Mouse (Mus musculus) cerebral cortex, adult 2 months (tissue): Measurements from ENCODE around the gene Chtop.

Experiments used
- WGBS: fragments of 180-500 bp; shearing (Covaris S2); methylation state at CpG from one replicate; pipeline ENCODE4 v1.1.7; 2018; 5-methylcytosine and 5-hydroxymethylcytosine counted together

The Chtop gene

DNA sequence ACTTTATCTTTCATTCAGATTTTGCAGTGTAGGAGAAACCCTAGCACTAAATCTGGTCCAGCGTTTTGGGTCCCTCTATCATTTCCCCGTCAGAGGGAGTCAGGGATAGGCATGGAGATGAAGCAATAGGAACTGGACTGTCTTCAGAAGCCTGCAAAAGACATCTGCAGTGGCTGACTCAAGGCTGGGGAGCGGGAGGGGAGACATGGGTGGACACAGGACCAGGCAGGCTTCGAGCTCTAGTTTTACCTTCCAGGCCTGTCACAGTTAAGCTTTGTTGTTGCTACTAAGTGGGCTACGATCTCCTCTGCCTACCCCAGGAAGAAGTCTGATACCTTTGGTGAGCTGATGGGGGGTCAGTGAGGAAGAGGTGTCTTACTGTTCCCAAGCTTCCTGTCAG lies 3.0 kb upstream of the Chtop start:
- 79% methylated on average over 5 of the region's 5 CpGs for WGBS

- 13% methylated on average over 2 of the region's 2 CpGs for WGBS
These were observed 437 bp upstream of the Chtop start for GRCm38 (mm10) chr3:90509747-90510123.

DNA sequence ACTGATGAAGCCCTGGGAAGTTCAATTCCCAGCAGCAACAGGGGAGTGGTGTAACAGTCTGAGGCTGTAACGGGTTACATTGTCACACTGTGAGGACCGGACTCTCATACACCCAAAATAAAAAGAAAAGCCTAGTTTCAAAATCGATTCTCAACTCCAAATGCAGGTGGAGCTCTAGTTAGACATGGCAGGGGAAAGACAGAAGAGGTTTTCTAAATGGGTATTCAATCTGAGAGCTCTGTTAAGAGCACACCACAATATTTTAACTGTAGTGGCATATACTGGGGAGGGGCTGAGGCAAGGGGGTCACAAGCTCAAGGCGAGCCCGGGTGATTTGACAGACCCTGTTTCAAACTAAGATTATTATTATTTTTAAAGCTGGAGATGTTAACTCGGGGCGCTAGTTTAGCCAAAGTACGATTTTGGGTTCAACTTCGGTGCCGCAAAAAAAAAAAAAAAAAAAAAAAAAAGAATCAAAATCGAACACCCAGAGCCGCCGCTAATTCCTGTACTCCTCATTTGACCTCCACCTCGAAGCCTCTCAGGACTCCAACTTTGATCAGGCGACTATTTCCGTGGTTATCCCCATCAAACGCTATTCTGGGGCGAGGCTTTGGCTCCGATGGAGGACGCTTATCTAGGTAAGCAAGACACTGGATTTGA lies 880 bp downstream of the Chtop start:
- WGBS, result under 1% methylated on average over 20 of the region's 20 CpGs

GRCm38 (mm10) chr3:90506362-90506761 lies 2.9 kb downstream of the Chtop start:
- WGBS, result 71% methylated on average over 3 of the region's 3 CpGs

DNA sequence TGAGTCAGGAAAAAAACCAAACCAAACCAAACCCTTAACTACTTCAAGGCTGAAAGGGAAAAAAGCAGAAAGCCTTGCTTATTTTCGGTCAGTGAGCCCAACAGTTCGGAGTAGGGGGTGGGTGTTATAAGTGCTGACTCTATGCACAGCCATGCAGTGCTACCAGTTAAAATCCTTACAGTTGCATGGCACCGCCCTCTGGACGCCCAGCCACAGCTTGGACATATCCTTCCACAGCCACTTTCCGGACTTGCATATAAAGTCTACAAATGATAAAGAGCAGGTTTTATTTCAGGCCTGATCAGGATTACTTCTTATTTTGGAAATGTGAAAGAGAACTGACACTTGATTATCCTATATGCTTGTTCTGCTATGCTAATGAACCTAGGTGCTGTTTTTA lies 4.1 kb downstream of the Chtop start:
- WGBS, result 83% methylated on average over 5 of the region's 5 CpGs

- WGBS, result 57% methylated on average over 4 of the region's 4 CpGs
These were observed 5.9 kb downstream of the Chtop start for GRCm38 (mm10) chr3:90503444-90503843.

GRCm38 (mm10) chr3:90495850-90496525 lies 13.3 kb downstream of the Chtop start:
- 72% methylated on average over 7 of the region's 7 CpGs for WGBS

- 53% methylated on average over 4 of the region's 4 CpGs for WGBS
These were observed 15.3 kb downstream of the Chtop start for GRCm38 (mm10) chr3:90493831-90494540.

GRCm38 (mm10) chr3:90491350-90491749 lies 17.9 kb downstream of the Chtop start:
- 39% methylated on average over 2 of the region's 2 CpGs for WGBS

DNA sequence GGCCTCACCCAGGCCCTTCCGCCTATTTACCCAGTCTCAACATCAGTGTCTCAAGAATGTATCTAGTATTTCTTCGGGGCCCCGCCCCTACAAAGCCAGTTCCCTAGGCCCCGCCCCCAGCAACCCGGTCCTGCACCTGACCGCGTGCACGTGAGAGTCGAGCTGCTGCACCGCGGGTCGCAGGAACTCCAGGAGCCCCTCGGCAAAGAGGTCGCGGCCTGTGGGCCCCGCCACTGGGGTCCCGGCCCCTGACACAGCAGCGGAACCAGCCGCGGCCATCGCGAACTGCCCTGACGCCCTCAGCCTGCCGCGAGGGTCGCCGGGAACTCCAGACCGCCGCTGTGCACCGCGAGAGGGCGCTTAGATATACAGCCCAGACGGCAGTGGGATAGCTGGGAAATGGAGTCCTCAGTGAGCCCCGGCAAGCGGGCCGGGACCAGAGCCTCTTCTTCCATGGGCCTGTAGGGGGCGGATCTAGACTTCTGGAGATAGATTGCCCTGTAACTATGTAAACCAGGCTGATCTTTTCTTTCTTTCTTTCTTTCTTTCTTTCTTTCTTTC lies 18.5 kb downstream of the Chtop start, which contains the start of gene Snapin:
Snapin (minus strand) TSS at position 338 of the 561 bp plus-strand sequence.
- WGBS, result under 1% methylated on average over 37 of the region's 37 CpGs

- WGBS, result 82% methylated on average over 6 of the region's 6 CpGs
These were observed 20.7 kb downstream of the Chtop start for GRCm38 (mm10) chr3:90488576-90488975.

GRCm38 (mm10) chr3:90486998-90487397 lies 22.3 kb downstream of the Chtop start:
- WGBS, result 71% methylated on average over 5 of the region's 5 CpGs

DNA sequence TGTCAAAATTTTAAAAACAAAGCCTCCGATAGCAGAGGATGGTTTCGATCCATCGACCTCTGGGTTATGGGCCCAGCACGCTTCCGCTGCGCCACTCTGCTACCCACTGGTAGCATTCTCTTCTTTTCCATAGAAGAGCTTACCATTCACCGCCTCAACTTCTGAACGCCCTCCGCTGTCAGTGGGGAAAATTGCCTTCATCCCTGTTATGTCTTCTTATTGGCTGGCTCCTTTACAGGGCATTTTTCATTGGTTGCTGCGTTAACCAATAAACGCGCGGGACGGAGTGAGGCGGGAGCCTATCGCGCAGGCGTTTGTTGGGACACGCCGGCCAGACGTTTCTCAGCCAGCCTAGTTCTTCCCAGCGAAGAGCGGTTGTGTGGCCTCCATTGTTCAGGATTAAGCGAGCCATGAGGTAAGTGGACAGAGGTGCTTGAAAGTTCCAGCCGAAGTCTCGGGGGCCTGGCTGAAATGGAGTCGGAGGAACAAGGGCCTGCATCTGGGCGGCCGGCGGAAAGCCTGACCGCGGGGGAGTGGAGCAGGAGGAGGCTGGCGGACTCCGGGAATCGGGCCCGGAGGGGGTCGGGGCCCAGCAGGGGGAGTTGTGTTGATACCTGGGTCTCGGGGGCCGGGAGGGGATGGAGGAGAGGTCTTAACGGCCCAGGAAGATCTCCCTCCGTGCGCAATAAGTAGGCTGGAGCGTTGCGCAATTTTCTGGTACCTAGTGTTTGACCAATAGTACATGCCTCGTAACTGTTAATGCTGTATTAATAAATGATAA lies 33.3 kb downstream of the Chtop start, which contains the start of gene Ilf2:
Ilf2 (plus strand) TSS at position 296 of the 781 bp plus-strand sequence.
- under 1% methylated on average over 45 of the region's 45 CpGs for WGBS

- 32% methylated on average over 16 of the region's 16 CpGs for WGBS
These were observed 34.0 kb downstream of the Chtop start for GRCm38 (mm10) chr3:90475151-90475830.

DNA sequence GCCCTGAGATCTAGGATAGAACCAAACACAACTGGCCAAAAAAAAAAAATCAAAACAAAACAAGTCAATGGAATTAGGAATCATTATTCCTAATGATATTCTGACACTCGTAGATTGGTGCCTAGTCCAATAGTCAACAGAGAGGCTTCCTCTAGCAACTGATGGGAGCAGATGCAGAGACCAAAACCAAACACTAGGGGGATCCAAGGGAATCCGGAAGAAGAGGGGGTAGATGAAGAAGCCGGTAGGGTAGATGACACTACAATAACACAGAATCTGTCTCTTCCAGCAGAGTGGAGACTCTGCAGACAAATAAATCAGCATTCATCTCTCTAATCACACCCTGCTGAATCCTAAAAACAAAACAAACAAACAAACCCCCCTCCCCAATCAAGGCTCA lies 37.1 kb downstream of the Chtop start:
- 17% methylated on average over 3 of the region's 3 CpGs for WGBS

DNA sequence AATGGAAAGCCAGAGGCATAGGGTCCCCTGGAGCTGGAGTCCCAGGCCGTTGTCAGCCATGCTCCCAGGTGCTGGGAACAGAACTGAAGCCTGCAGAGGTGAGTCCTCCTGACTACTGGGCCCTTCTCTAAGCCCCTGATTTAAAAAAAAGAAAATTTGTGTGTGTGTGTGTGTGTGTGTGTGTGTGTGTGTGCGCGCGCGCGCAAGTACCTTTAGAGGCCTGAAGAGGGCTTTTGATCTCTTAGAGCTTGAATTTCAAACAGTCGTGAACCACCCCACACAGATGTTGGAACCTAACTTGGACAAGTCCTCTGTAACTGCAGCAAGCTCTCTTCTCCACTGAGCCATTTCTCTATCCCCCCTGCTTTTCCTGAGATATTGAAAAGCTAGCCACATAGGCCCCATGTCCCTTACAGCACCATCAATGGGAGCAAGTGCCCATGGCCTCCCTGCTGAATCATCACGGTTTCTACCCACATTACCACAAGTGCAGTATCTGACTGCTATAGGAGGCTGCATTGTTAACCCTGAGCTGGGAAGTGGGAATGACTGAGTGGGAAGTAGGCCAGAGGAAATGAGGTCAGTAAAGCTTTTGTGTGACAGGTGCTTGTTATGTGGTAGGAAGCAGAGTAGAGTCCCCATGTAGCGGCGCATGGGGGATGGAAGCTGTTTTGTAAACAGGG lies 41.5 kb downstream of the Chtop start:
- 94% methylated on average over 10 of the region's 10 CpGs for WGBS

DNA sequence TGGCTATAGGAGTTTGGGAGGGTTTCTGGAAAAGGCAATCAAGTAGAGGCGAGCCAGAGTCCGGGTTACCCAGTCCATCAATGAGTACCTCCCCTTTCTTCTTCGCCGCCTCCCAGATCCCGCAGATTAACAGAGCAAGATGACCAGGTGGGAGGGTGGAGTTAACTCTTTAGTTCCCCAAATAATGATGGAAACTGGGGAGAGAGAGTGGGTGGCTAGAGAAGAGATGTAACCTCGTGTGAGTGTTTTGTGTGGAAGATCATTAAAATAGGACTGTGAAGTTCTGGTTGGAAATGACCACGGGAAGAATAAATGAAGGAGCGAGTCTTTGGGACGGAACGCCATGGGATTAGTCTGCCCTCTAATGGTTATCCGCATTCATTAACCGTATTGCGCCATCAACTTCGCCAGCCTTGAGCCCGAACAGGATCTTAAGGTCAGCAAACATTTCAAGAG lies 43.0 kb downstream of the Chtop start:
- WGBS, result under 1% methylated on average over 15 of the region's 15 CpGs

GRCm38 (mm10) chr3:90465686-90466310 lies 43.5 kb downstream of the Chtop start, which contains the start of gene Npr1:
TSS of gene Npr1 (minus strand) at chr3:90465866.
- under 1% methylated on average over 48 of the region's 49 CpGs for WGBS

DNA sequence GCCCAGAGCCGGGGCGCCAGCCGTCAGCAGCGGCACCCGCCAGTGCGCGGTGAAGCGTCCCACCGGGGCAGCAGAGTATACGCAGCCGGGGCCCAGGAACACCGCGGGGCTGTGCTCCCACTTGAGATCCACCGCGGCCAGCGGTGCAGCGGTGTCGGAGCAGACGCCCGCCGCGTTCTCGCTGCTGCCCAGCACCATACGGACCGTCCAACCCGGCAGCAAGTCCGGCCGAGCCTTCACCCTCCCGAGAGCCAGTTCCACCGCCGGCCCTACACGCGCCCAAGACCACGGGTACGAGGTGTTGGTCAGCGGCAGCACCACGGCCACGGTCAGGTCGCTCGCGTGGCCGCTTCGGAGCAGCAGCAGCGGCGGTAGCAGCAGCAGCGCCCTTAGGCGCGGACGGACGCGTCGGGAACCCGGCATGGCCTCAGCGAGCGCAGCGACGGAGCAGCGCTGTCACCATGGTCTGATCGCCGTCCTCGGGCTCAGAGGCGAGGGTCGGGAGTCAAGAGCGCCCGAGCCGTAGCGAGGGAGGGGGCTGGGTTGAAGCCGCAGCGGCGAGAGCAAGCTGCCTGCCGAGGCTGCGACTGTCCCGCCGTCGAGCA lies 44.1 kb downstream of the Chtop start:
- WGBS, result 1% methylated on average over 75 of the region's 75 CpGs
